Mouse (Mus musculus) brain, embryonic 14.5 days (tissue): Measurements from ENCODE around the gene Mtfmt.

ENCODE experiments used
- CTCF ChIP-seq: fragments of 200-500 bp; IDR thresholded peaks from 2 replicates; pipeline ENCODE4 v1.5.1; 2012; ENCODE audit warnings: inconsistent platforms, mild to moderate bottlenecking, moderate library complexity, borderline replicate concordance; ENCODE audit not compliant: insufficient read depth, insufficient read length; ENCODE audit errors: extremely low read depth
- POLR2A ChIP-seq: fragments of 200-500 bp; IDR thresholded peaks from 2 replicates; pipeline ENCODE4 v1.6.1; 2012; ENCODE audit warnings: mild to moderate bottlenecking, inconsistent platforms, borderline replicate concordance; ENCODE audit not compliant: poor library complexity, insufficient read depth, insufficient read length, severe bottlenecking; ENCODE audit errors: extremely low read depth

GRCm38 (mm10) chr9:65444692-65445091 is 9.1 kb downstream of the Mtfmt start:
- TF ChIP-seq CTCF (no peak), POLR2A (no peak)
